Mouse (Mus musculus) stomach, embryonic 16.5 days (tissue): ENCODE measurements around the gene Cnbp. TPM values are rescaled to one million over a fixed set of nuclear protein-coding genes. Genes with fewer than 3 reads are reported as not detected.

Source experiments
- ATAC-seq: fragments of 200-750 bp; cut with Nextera tagmentation; 2 replicates; pipeline ENCODE4 v1.8.0; 2017; ENCODE audit warnings: moderate number of reproducible peaks, moderate TSS enrichment; ENCODE audit not compliant: insufficient read depth, low FRiP score
- H3K27ac ChIP-seq: fragments of 300-500 bp; sonication (generic); 2 replicates; pipeline ENCODE4 v1.5.1; 2014; ENCODE audit warnings: low read length
- H3K27me3 ChIP-seq: fragments of 300-500 bp; sonication (generic); 2 replicates; pipeline ENCODE4 v1.6.1; 2014; ENCODE audit warnings: low read length, control low read depth, mixed read lengths; ENCODE audit not compliant: control insufficient read depth, insufficient read depth
- H3K36me3 ChIP-seq: fragments of 300-500 bp; sonication (generic); 2 replicates; pipeline ENCODE4 v1.6.1; 2014; ENCODE audit warnings: low read length; ENCODE audit not compliant: control insufficient read depth, insufficient read depth
- H3K4me1 ChIP-seq: fragments of 300-500 bp; sonication (generic); 2 replicates; pipeline ENCODE4 v1.6.1; 2014; ENCODE audit warnings: low read length, control low read depth, mixed read lengths; ENCODE audit not compliant: control insufficient read depth, insufficient read depth
- H3K4me2 ChIP-seq: fragments of 300-500 bp; sonication (generic); 2 replicates; pipeline ENCODE4 v1.6.1; 2014; ENCODE audit warnings: low read depth, low read length, mixed read lengths
- H3K4me3 ChIP-seq: fragments of 300-500 bp; sonication (generic); replicated peaks from 2 replicates; pipeline ENCODE4 v1.5.1; 2014; ENCODE audit warnings: mild to moderate bottlenecking, low read length
- H3K9ac ChIP-seq: fragments of 300-500 bp; sonication (generic); 2 replicates; pipeline ENCODE4 v1.6.1; 2014; ENCODE audit warnings: low read length
- H3K9me3 ChIP-seq: fragments of 300-500 bp; sonication (generic); replicated peaks from 2 replicates; pipeline ENCODE4 v1.6.1; 2016; ENCODE audit warnings: low read length, control low read depth; ENCODE audit not compliant: control insufficient read depth
- WGBS: fragments of 180-500 bp; shearing (Covaris S2); extraction: QIAGEN DNeasy Blood & Tissue Kit; methylation state at CpG from one replicate; pipeline ENCODE4 v1.1.7; 2014; 5-methylcytosine and 5-hydroxymethylcytosine counted together
- polyA plus RNA-seq: library from polyadenylated mRNA; unstranded; fragments of >200 nt; fragmentation: Nextera tagmentation; extraction: Ambion mirVana; gene quantifications from 2 replicates; pipeline ENCODE4 v1.2.1, GENCODE M21; 2015

The Cnbp gene
- polyA plus RNA-seq, 1 experiment from 2014 or later: 1,037 TPM

DNA sequence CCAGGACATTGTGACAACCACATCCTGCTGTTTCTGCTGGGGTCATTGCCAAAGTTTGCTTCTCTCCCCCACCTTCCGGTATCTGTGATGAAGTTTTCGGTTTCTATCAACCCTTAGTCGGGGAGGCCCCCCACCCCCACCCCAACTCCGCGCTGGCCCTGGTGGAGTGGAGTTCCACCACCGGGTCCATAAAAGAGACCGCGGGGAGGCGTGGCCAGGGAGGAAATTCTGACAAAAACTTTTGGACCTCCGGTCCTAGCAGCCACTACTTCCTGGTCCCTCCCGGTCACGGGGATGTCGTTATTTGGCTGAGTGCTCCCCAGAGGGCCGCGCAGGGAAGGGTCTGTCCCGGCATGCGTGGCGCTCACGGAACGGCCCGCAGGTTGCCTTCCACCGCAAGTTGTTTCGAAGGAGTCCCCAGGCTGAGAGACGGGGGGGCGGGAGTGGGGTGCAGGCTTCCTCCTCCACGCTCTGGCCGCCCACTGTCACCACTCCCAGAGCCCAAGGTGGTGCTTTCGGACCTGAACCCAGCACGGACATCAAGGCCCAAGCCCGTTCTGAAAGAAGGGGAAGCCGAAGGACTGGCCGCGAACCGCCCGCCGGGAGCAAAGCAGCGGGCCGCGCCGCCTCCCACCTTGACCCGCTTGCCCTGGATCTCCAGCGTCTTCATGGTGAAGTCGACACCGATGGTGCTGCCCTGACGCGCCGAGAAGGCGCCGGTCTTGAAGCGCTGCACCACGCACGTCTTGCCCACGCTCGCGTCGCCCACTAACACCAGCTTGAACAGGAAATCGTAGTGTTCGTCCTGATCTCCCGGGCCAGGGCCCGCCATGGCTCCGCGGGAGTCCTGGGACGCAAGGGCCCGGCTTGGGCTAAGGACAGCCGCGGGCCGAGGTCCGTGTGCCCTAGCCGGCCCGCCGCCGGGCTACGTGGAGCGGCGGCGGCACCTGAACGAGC, 39.9 kb downstream of the Cnbp start:
- Histone ChIP-seq H3K27ac (peak overlapping the region; percentile 84), H3K27me3 (no peaks in the 10 kb centered on the region), H3K9ac (peak overlapping the region; percentile 89), H3K36me3 (no peaks in the 10 kb centered on the region), H3K4me1 (peaks cover 19% of the 10 kb centered on the region), H3K9me3 (no peaks in the 10 kb centered on the region), H3K4me2 (peak overlapping the region; percentile 89), H3K4me3 (peak overlapping the region; percentile 71)
- WGBS: under 1% methylated on average over 77 of the region's 77 CpGs
- 0 out of 2 replicates have a peak, but pooled peaks have one; percentile 1 for ATAC-seq

DNA sequence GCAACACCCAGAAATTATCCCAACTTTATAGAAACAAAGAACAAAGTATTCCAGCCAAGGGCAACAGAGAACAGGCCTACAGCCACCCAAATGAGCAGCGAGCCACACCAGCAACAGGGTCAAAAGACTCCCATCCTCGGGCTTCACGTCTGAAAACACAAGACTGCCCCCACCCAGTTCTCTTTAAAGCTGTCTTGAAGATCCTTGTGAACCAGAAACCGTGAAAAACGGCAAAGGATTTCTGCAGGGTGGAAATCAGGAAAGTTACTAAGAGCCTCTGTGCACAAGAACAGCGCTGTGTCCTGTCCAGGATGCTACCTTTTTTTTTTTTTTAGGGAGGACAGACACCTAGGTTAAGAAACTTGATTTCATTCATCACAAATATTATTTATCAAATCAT, 40.6 kb downstream of the Cnbp start:
- H3K27me3 ChIP-seq: no peaks in the 10 kb centered on the region
- peaks cover 19% of the 10 kb centered on the region for H3K4me1 ChIP-seq
- ATAC-seq: no peak
- no peaks in the 10 kb centered on the region for H3K36me3 ChIP-seq
- peak overlapping the region; percentile 89 for H3K9ac ChIP-seq
- no peaks in the 10 kb centered on the region for H3K9me3 ChIP-seq
- H3K4me2 ChIP-seq: peak overlapping the region; percentile 89
- peak overlapping the region; percentile 54; the same call in 1 of the 2 replicates for H3K27ac ChIP-seq
- 37% methylated on average over 6 of the region's 6 CpGs for WGBS
- H3K4me3 ChIP-seq: peak overlapping the region; percentile 71

DNA sequence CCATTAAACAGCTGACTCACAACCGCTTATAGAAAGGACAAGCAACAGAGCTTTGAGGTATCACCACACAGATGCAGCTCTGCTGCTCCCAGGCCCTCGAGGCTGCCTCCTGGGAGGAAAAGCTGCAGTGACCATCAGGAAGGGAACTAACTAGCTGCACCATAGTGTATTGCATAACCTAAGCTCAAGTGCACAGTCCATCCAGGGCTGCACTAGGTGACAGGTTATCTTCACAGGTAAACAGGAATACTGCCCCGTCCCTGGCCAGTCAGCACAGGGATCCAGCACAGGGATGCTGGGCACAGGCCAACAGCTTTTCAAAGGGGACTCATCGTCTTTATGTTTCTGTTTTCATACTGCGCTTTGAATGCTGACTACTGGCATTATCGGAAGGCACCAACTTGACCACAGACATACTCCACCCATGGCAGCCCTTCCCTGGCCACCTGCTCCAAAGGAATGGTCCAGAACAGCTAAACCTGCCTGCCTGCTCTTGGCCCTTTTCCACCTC, 41.2 kb downstream of the Cnbp start:
- peaks cover 19% of the 10 kb centered on the region for H3K4me1 ChIP-seq
- H3K27ac ChIP-seq: peak overlapping the region; percentile 9; the same call in 1 of the 2 replicates
- H3K27me3 ChIP-seq: no peaks in the 10 kb centered on the region
- 75% methylated on average over 6 of the region's 6 CpGs for WGBS
- no peaks in the 10 kb centered on the region for H3K9me3 ChIP-seq
- ATAC-seq: no peak
- H3K9ac ChIP-seq: peak overlapping the region; percentile 89
- H3K4me2 ChIP-seq: peak overlapping the region; percentile 89
- H3K36me3 ChIP-seq: no peaks in the 10 kb centered on the region
- peak overlapping the region; percentile 13 for H3K4me3 ChIP-seq

- Histone ChIP-seq H3K4me1 (peaks cover 19% of the 10 kb centered on the region), H3K27ac (peak overlapping the region; percentile 9; the same call in 1 of the 2 replicates), H3K4me3 (peak overlapping the region; percentile 13; the same call in 1 of the 2 replicates), H3K4me2 (peak overlapping the region; percentile 89), H3K9ac (0 out of 2 replicates have a peak overlapping the region, but pooled peaks have one; percentile 89), H3K9me3 (no peaks in the 10 kb centered on the region), H3K36me3 (no peaks in the 10 kb centered on the region), H3K27me3 (no peaks in the 10 kb centered on the region)
- 88% methylated on average over 2 of the region's 2 CpGs for WGBS
- no peak for ATAC-seq
Measured at GRCm38 (mm10) chr6:87809144-87809543, 41.8 kb downstream of the Cnbp start.

GRCm38 (mm10) chr6:87808521-87808920, 42.4 kb downstream of the Cnbp start:
- H3K9me3 ChIP-seq: no peaks in the 10 kb centered on the region
- H3K4me3 ChIP-seq: no peak overlapping the region
- H3K9ac ChIP-seq: no peak overlapping the region
- 55% methylated on average over 3 of the region's 3 CpGs for WGBS
- no peaks in the 10 kb centered on the region for H3K27me3 ChIP-seq
- peak overlapping the region; percentile 25; the same call in 1 of the 2 replicates for H3K27ac ChIP-seq
- no peak overlapping the region for H3K4me2 ChIP-seq
- H3K4me1 ChIP-seq: peaks cover 19% of the 10 kb centered on the region
- no peaks in the 10 kb centered on the region for H3K36me3 ChIP-seq
- ATAC-seq: no peak

DNA sequence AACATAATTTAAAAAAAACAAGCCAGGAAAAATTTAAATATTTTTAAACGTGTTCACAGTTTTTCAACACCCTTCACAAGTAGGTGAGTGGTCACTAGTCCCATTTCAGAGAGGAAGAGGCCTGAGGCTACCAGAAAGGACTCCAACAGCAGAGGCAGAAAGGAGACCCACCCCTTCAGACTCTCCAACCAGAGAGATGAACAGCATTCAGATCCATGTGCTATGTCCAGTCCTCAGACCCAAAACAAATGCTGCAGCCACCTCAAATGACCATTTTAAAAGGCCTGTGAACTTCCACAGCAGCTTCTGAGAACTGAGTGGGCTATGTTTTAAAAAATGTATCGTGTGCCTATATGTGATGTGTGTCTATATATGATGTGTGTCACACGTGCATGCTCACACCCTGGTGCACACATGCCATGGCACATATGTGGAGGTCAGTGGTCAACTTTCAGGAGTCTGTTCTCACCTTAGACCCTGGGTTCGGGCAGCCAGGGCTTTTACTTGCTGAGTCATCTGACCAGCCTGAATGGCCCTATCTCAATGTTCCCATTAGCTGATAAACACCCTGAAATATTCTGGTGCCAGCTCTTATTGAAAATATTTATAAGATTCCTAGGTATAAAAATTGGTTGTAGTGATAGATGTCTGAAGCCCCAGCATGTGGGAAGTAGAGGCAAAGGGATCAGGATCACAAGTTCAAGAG, 43.0 kb downstream of the Cnbp start:
- Histone ChIP-seq H3K27me3 (no peaks in the 10 kb centered on the region), H3K36me3 (no peaks in the 10 kb centered on the region), H3K27ac (no peak overlapping the region), H3K9ac (no peak overlapping the region), H3K4me3 (no peak overlapping the region), H3K9me3 (no peaks in the 10 kb centered on the region), H3K4me1 (peaks cover 19% of the 10 kb centered on the region), H3K4me2 (no peak overlapping the region)
- ATAC-seq: no peak
- 80% methylated on average over 4 of the region's 4 CpGs for WGBS

- Histone ChIP-seq H3K27me3 (no peaks in the 10 kb centered on the region), H3K9ac (no peak overlapping the region; the same call in 1 of the 2 replicates), H3K4me3 (no peak overlapping the region), H3K27ac (peak overlapping the region; percentile 33; the same call in 1 of the 2 replicates), H3K9me3 (no peaks in the 10 kb centered on the region), H3K4me1 (peaks cover 13% of the 10 kb centered on the region), H3K4me2 (no peak overlapping the region), H3K36me3 (no peaks in the 10 kb centered on the region)
- 42% methylated on average over 2 of the region's 2 CpGs for WGBS
- no peak for ATAC-seq
Measured at GRCm38 (mm10) chr6:87806857-87807256, 44.0 kb downstream of the Cnbp start.

DNA sequence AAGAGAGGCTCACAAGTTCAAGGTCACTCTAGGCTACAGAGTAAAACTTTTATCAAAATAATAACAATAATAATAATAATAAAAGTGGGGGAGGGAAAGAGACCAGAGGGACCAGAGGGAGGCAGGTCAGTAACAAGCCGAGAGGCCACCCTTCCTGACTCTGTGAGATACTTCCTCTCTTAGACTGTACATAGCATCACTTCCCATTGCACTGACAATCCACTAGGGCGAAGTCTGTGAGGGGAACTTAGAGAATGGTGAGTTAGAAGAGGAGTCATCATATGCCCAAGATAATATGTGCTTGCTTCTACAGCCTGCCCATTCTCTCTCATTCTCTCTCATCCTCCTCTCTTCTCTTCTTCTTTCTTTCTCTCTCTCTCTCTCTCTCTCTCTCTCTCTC, 44.9 kb downstream of the Cnbp start:
- ATAC-seq: no peak
- Histone ChIP-seq H3K4me1 (peaks cover 13% of the 10 kb centered on the region), H3K4me3 (no peak overlapping the region), H3K9ac (no peak overlapping the region), H3K36me3 (no peaks in the 10 kb centered on the region), H3K27ac (no peak overlapping the region), H3K4me2 (no peak overlapping the region), H3K9me3 (no peaks in the 10 kb centered on the region), H3K27me3 (no peaks in the 10 kb centered on the region)
- 71% methylated on average over 2 of the region's 2 CpGs for WGBS
